Comparison of ENCODE assay signal across 1 mouse cellular context in genomic region chr9:71543443-71544222, GRCm38 (mm10).
TF ChIP-seq lines count a peak whose summit lies in the region.

No protein-coding gene starts in this region.

TF ChIP-seq in CH12.LX, 34 proteins besides CTCF, POLR2A, EP300 and RAD21 (continued from another document):
- TF ChIP-seq RCOR1 (conservative IDR thresholded peaks at IDR 0.05; ENCODE audit: low read depth, low read length) (no peak), MAZ (IDR thresholded peaks at IDR 0.05; ENCODE audit: low read depth, low read length) (no peak), UBTF (IDR thresholded peaks at IDR 0.05; ENCODE audit: low read depth, low read length) (no peak), CHD2 (IDR thresholded peaks at IDR 0.05; ENCODE audit: low read length) (no peak)
